Mouse (Mus musculus): ENCODE measurements around the gene Tmem156.

DNA sequence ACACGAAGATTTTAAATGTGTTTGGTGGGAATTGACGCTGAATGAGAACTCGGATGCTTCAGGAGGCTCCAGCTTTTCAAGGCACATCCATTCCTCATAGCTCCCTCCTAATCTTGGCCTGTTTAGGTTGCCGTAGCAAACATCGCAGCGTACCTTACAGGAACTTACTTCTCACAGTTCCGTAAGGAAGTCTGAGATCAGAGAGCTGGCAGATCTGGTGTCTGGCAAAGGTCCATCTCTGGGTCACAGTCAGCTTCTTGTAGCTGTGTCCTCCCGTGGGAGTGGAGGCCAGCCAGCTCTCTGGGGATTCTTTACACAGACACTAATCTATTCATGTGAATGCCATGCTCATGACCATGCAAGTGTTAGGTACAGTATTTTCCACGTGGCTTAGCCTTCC is 65.2 kb downstream of the Tmem156 start:
- TF ChIP-seq CTCF (IDR thresholded peaks at IDR 0.05; ENCODE audit: control insufficient read depth, insufficient read depth, insufficient read length) (no peak), USF1 (IDR thresholded peaks at IDR 0.05; ENCODE audit: low read depth) (no peak), FOSL1 (IDR thresholded peaks at IDR 0.05; ENCODE audit: insufficient read depth, low read length, poor library complexity, severe bottlenecking) (no peak), MYOD1 (IDR thresholded peaks at IDR 0.05; ENCODE audit: control insufficient read depth, insufficient read length, low read depth) (no peak), MYOG (IDR thresholded peaks at IDR 0.05; ENCODE audit: control insufficient read depth, extremely low read depth, insufficient read length) (no peak), CEBPB (IDR thresholded peaks at IDR 0.05; ENCODE audit: low read depth) (no peak), MAX (IDR thresholded peaks at IDR 0.05) (no peak)
